Mouse (Mus musculus) heart, embryonic 16.5 days (tissue): ENCODE results near the gene Wwp2. TPM values are rescaled to one million over a fixed set of nuclear protein-coding genes. Genes with fewer than 3 reads are reported as not detected.

ENCODE experiments used
- ATAC-seq: fragments of 200-750 bp; cut with Nextera tagmentation; replicated peaks from 2 replicates; pipeline ENCODE4 v1.8.0; 2017; ENCODE audit warnings: moderate number of reproducible peaks; ENCODE audit not compliant: insufficient read depth, low FRiP score; ENCODE audit errors: extremely low read depth
- H3K27ac ChIP-seq: fragments of 300-500 bp; sonication (generic); 2 replicates; pipeline ENCODE4 v1.5.1; 2014; ENCODE audit warnings: mild to moderate bottlenecking, low read length, control low read depth, moderate library complexity
- H3K27me3 ChIP-seq: fragments of 300-500 bp; sonication (generic); 2 replicates; pipeline ENCODE4 v1.6.1; 2014; ENCODE audit warnings: low read length, mixed read lengths; ENCODE audit not compliant: control insufficient read depth, insufficient read depth
- H3K36me3 ChIP-seq: fragments of 300-500 bp; sonication (generic); 2 replicates; pipeline ENCODE4 v1.6.1; 2014; ENCODE audit not compliant: control insufficient read depth, insufficient read depth
- H3K4me1 ChIP-seq: fragments of 300-500 bp; sonication (generic); 2 replicates; pipeline ENCODE4 v1.6.1; 2014; ENCODE audit warnings: low read length, mixed read lengths; ENCODE audit not compliant: control insufficient read depth, insufficient read depth
- H3K4me2 ChIP-seq: fragments of 300-500 bp; sonication (generic); 2 replicates; pipeline ENCODE4 v1.6.1; 2014; ENCODE audit warnings: low read depth, mild to moderate bottlenecking, control low read depth, low read length
- H3K4me3 ChIP-seq: fragments of 300-500 bp; sonication (generic); 2 replicates; pipeline ENCODE4 v1.5.1; 2014; ENCODE audit warnings: mild to moderate bottlenecking, control low read depth, low read length
- H3K9ac ChIP-seq: fragments of 300-500 bp; sonication (generic); 2 replicates; pipeline ENCODE4 v1.6.1; 2014; ENCODE audit warnings: low read length, control low read depth
- H3K9me3 ChIP-seq: fragments of 300-500 bp; sonication (generic); replicated peaks from 2 replicates; pipeline ENCODE4 v1.6.1; 2016; ENCODE audit warnings: low read length; ENCODE audit not compliant: control insufficient read depth
- whole genome bisulfite sequencing: fragments of 180-500 bp; shearing (Covaris S2); extraction: QIAGEN DNeasy Blood & Tissue Kit; methylation state at CpG from one replicate; pipeline ENCODE4 v1.1.7; 2014; 5-methylcytosine and 5-hydroxymethylcytosine counted together
- polyA plus RNA-seq: library from polyadenylated mRNA; unstranded; fragments of >200 nt; fragmentation: Nextera tagmentation; extraction: Ambion mirVana; gene quantifications from 2 replicates; pipeline ENCODE4 v1.2.1, GENCODE M21; 2015

The Wwp2 gene
- polyA plus RNA-seq, 1 experiment from 2014 or later, result 31.4 TPM

GRCm38 (mm10) chr8:107424176-107424575, 12.0 kb upstream of the Wwp2 start:
- no peaks in the 10 kb centered on the region for H3K27me3 ChIP-seq
- H3K9me3 ChIP-seq, result no peaks in the 10 kb centered on the region
- H3K4me3 ChIP-seq, result peak overlapping the region; percentile 81
- peaks cover 13% of the 10 kb centered on the region for H3K4me1 ChIP-seq
- peaks cover 22% of the 10 kb centered on the region for H3K36me3 ChIP-seq
- peak overlapping the region; percentile 50 for H3K27ac ChIP-seq
- 23% methylated on average over 9 of the region's 9 CpGs for WGBS
- peak overlapping the region; percentile 85 for H3K4me2 ChIP-seq
- H3K9ac ChIP-seq, result peak overlapping the region; percentile 86
- ATAC-seq, result no peak

- Histone ChIP-seq H3K4me3 (peak within 1 kb of the TSS; percentile 81), H3K27ac (peak within 1 kb of the TSS; percentile 50)
Measured at GRCm38 (mm10) chr8:107424597-107425229, 11.5 kb upstream of the Wwp2 start, which contains the start of gene Nob1. Nob1 (minus strand) TSS chr8:107425051.

GRCm38 (mm10) chr8:107425230-107425597, 11.0 kb upstream of the Wwp2 start:
- Histone ChIP-seq H3K27ac (no peak overlapping the region), H3K4me3 (peak overlapping the region; percentile 3; the same call in 1 of the 2 replicates)

More at GRCm38 (mm10) chr8:107424597-107425229, 11.5 kb upstream of the Wwp2 start, which contains the start of gene Nob1:
- Histone ChIP-seq H3K36me3 (peaks cover 22% of the 10 kb centered on the region), H3K27me3 (no peaks in the 10 kb centered on the region), H3K9ac (peak within 1 kb of the TSS; percentile 86), H3K9me3 (no peaks in the 10 kb centered on the region), H3K4me1 (peaks cover 13% of the 10 kb centered on the region), H3K4me2 (peak within 1 kb of the TSS; percentile 85)
- peak; percentile 99 for ATAC-seq
- WGBS, result under 1% methylated on average over 50 of the region's 50 CpGs

GRCm38 (mm10) chr8:107430821-107431220, 5.3 kb upstream of the Wwp2 start:
- no peak overlapping the region for H3K27ac ChIP-seq

More at GRCm38 (mm10) chr8:107425230-107425597, 11.0 kb upstream of the Wwp2 start:
- ATAC-seq, result no peak
- WGBS, result 40% methylated on average over 8 of the region's 8 CpGs
- Histone ChIP-seq H3K4me1 (peaks cover 13% of the 10 kb centered on the region), H3K9ac (no peak overlapping the region), H3K9me3 (no peaks in the 10 kb centered on the region), H3K4me2 (peak overlapping the region; percentile 85), H3K36me3 (peaks cover 17% of the 10 kb centered on the region), H3K27me3 (no peaks in the 10 kb centered on the region)

GRCm38 (mm10) chr8:107435421-107435961, 674 bp upstream of the Wwp2 start:
- WGBS, result 24% methylated on average over 11 of the region's 11 CpGs
- ATAC-seq, result peak; percentile 4; the same call in 1 of the 2 replicates
- Histone ChIP-seq H3K27me3 (0 out of 2 replicates have a peak, but pooled peaks cover 2% of the 10 kb centered on the region), H3K4me2 (peak overlapping the region; percentile 76), H3K4me3 (peak overlapping the region; percentile 68), H3K27ac (peak overlapping the region; percentile 78; the same call in 1 of the 2 replicates), H3K36me3 (no peaks in the 10 kb centered on the region), H3K9ac (peak overlapping the region; percentile 81), H3K9me3 (no peaks in the 10 kb centered on the region), H3K4me1 (peaks cover 7% of the 10 kb centered on the region; the same call in 1 of the 2 replicates)

More at GRCm38 (mm10) chr8:107430821-107431220, 5.3 kb upstream of the Wwp2 start:
- Histone ChIP-seq H3K36me3 (no peaks in the 10 kb centered on the region), H3K4me1 (peaks cover 4% of the 10 kb centered on the region; the same call in 1 of the 2 replicates), H3K27me3 (0 out of 2 replicates have a peak, but pooled peaks cover 2% of the 10 kb centered on the region), H3K9me3 (no peaks in the 10 kb centered on the region), H3K4me2 (no peak overlapping the region), H3K9ac (no peak overlapping the region), H3K4me3 (no peak overlapping the region)
- WGBS, result 77% methylated on average over 8 of the region's 8 CpGs
- ATAC-seq, result no peak

GRCm38 (mm10) chr8:107436841-107437421, 766 bp downstream of the Wwp2 start:
- H3K4me1 ChIP-seq, result peaks cover 7% of the 10 kb centered on the region; the same call in 1 of the 2 replicates
- ATAC-seq, result peak; percentile 28; the same call in 1 of the 2 replicates
- WGBS, result 7% methylated on average over 16 of the region's 16 CpGs

GRCm38 (mm10) chr8:107437711-107438110, 1.5 kb downstream of the Wwp2 start:
- H3K36me3 ChIP-seq, result no peaks in the 10 kb centered on the region
- H3K4me3 ChIP-seq, result no peak overlapping the region
- H3K9me3 ChIP-seq, result no peaks in the 10 kb centered on the region
- H3K4me2 ChIP-seq, result no peak overlapping the region
- H3K9ac ChIP-seq, result no peak overlapping the region
- H3K27ac ChIP-seq, result no peak overlapping the region
- peaks cover 7% of the 10 kb centered on the region; the same call in 1 of the 2 replicates for H3K4me1 ChIP-seq
- no peak for ATAC-seq
- H3K27me3 ChIP-seq, result no peaks in the 10 kb centered on the region
- WGBS, result 67% methylated on average over 2 of the region's 2 CpGs

More at GRCm38 (mm10) chr8:107436841-107437421, 766 bp downstream of the Wwp2 start:
- Histone ChIP-seq H3K36me3 (no peaks in the 10 kb centered on the region), H3K4me2 (peak overlapping the region; percentile 69), H3K9ac (peak overlapping the region; percentile 81), H3K27me3 (no peaks in the 10 kb centered on the region), H3K27ac (peak overlapping the region; percentile 78), H3K9me3 (no peaks in the 10 kb centered on the region), H3K4me3 (peak overlapping the region; percentile 68)

GRCm38 (mm10) chr8:107439880-107440625, 3.9 kb downstream of the Wwp2 start:
- Histone ChIP-seq H3K4me1 (peaks cover 10% of the 10 kb centered on the region; the same call in 1 of the 2 replicates), H3K4me2 (no peak overlapping the region), H3K36me3 (no peaks in the 10 kb centered on the region), H3K27me3 (no peaks in the 10 kb centered on the region), H3K9me3 (no peaks in the 10 kb centered on the region), H3K27ac (no peak overlapping the region), H3K9ac (no peak overlapping the region), H3K4me3 (no peak overlapping the region)
- ATAC-seq, result no peak
- 84% methylated on average over 3 of the region's 3 CpGs for WGBS
